Mouse (Mus musculus) CH12F3 (cell line): ENCODE measurements around the gene C1qtnf2.

Source experiments
- in situ Hi-C: fragments of 300-500 bp; cut with MboI; formaldehyde crosslinking; loops from 2 replicates; pipeline ENCODE4 v1.14.3; 2020; ENCODE audit warnings: low sequenced_read_pairs

The C1qtnf2 gene

DNA sequence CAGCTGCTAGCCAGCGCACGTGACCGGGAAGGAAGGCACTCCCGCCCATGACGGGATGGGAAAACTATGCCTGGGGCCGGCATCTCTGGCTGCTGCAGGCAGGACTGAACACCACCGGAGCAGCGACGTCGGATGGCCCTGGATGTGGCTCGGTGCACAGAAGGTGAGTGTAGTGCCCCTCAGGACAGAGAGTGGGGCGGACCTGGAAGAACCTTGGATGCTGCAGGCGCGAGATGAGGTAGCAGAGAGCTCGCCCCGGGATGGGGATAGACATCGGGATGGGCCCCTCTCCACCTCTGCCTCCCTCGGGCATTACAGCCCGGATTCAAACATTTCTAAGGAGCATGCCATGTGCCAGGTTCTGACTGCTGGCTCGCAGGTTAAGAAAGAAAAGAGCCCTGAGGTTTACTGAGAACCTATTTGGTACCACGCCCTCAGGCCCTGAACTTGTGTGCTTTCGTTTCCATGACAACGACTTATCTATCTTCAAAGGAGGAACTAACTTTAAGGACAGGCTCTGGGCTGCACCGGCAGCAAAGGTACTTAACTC is at the start of gene C1qtnf2:
C1qtnf2 (plus strand) TSS at position 52 of the 550 bp plus-strand sequence.
- in situ Hi-C loops = no loop called here

GRCm38 (mm10) chr11:43424386-43424785 is 49.7 kb upstream of the C1qtnf2 start:
- in situ Hi-C loops = no loop called here

DNA sequence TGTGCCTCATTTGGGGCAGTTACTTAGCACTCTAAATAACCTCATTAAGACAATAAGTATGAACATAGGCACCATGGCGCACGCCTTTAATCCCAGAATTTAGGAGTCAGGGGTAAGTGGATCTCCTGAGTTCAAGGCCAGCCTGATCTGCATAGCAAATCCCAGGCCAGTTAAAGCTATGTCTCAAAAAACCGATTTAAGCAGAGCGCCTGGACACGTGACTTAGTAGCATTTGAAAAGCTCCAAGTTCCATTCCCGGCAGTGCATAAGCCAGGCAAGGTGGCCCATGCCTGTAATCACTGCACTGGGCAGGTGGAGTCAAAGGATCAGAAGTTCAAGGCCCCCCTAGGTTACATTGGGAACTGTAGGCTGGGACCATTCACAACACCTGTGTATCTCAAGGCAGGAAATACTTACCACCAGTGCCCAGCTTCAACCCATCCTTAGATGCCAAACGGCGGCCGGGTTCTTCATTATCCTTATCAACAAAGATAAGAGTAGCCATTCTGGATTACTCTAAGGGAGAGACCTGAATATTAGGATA is 48.8 kb upstream of the C1qtnf2 start:
- in situ Hi-C loops = no loop called here

DNA sequence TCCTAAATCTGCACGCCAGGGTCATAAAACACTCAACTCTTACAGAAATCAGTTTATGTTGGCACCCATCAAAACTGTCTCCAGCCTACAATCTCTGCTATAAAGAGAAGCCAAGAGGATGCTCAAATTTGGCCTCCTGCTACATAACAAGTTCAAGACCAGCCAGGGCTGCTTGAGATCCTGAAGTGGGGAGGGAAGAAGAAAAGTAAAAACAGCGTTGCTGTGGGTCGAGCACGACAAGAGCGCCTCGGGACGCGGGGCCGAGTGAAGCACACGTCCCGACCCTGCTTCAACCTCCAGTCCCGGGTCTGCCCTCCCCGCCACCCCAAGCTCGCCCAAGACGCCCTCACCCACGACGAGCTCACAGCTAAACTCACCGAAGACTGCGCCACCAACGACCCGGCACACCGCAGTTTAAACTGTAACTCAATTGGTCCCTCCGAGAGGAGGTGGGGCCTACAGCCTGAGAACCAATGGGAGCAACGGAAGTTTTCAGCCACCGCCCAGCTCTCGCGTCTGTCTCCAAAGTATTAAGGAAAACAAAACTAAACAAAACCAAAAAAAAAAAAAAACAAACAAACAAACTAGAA is 48.2 kb upstream of the C1qtnf2 start, which contains the start of gene Pttg1:
Pttg1 (minus strand) TSS at position 428 of the 590 bp plus-strand sequence.
- in situ Hi-C loops = no loop called here

- in situ Hi-C loops = no loop called here
Observed at GRCm38 (mm10) chr11:43426414-43426884, 47.6 kb upstream of the C1qtnf2 start.

- in situ Hi-C loops = no loop called here
Observed at GRCm38 (mm10) chr11:43433254-43434023, 40.6 kb upstream of the C1qtnf2 start, which contains the start of gene Slu7. TSS of gene Slu7 (plus strand) at chr11:43433744.

DNA sequence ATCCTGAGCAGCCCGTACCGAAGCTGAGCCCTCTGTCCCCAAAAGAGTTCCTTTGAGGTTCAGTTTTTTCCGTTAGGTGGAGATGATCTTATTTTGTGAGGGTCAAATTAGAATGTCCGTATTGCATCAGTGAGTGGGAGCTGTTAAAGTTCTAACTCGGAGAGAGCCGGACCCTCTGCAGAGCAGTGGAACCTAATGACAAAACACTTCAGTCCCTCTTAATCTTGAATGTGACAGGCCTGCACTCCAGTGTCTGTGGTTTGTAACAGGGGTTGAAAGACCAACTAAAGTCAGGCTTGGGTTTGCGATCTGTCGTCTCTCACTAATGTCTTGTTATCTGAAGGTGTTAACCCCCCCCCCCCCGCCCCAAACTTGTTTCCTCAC is 40.1 kb upstream of the C1qtnf2 start:
- in situ Hi-C loops = no loop called here

- in situ Hi-C loops = no loop called here
Observed at GRCm38 (mm10) chr11:43441121-43441520, 33.0 kb upstream of the C1qtnf2 start.

DNA sequence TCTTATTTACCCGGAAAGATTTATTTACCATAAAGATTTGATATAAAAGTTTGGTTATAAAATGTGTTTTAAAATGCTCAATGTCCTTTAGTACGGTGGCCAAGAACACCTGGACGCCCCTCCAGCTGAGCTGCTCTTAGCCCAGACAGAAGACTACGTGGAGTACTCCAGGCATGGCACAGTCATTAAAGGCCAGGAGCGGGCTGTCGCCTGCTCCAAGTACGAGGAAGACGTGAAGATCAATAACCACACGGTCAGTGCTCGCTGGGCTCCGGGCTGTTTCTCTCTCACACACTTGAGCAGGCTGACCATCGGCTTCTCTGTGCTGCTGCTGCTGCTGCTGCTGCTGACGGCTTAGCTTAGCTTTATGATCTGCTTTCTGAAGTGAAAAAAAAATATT is 30.9 kb upstream of the C1qtnf2 start:
- in situ Hi-C loops = no loop called here

GRCm38 (mm10) chr11:43449916-43450315 is 24.2 kb upstream of the C1qtnf2 start:
- in situ Hi-C loops = no loop called here

- in situ Hi-C loops = no loop called here
Observed at GRCm38 (mm10) chr11:43451322-43451721, 22.8 kb upstream of the C1qtnf2 start.

- in situ Hi-C loops = no loop called here
Observed at GRCm38 (mm10) chr11:43452266-43452665, 21.8 kb upstream of the C1qtnf2 start.

- in situ Hi-C loops = no loop called here
Observed at GRCm38 (mm10) chr11:43463204-43463603, 10.9 kb upstream of the C1qtnf2 start.

DNA sequence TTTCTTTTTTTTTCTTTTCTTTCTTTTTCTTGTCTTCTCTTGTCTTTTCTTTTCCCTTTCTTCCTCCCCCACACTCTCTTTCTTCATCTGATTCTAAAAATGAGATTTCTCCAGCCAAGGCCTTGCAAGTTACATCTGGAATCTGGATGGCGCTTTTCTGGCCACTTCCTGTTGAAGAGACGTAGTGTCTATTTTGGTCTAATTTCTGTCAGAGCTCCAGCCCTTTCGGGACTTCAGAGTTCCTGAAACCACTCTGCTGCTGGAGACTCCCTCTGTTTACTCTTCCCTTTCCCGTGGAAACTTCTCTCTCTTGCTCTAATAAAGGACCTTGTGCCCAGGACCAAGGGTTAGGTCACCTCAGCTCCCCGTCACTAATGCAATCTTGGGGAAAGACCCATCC is 4.0 kb upstream of the C1qtnf2 start:
- in situ Hi-C loops = no loop called here

DNA sequence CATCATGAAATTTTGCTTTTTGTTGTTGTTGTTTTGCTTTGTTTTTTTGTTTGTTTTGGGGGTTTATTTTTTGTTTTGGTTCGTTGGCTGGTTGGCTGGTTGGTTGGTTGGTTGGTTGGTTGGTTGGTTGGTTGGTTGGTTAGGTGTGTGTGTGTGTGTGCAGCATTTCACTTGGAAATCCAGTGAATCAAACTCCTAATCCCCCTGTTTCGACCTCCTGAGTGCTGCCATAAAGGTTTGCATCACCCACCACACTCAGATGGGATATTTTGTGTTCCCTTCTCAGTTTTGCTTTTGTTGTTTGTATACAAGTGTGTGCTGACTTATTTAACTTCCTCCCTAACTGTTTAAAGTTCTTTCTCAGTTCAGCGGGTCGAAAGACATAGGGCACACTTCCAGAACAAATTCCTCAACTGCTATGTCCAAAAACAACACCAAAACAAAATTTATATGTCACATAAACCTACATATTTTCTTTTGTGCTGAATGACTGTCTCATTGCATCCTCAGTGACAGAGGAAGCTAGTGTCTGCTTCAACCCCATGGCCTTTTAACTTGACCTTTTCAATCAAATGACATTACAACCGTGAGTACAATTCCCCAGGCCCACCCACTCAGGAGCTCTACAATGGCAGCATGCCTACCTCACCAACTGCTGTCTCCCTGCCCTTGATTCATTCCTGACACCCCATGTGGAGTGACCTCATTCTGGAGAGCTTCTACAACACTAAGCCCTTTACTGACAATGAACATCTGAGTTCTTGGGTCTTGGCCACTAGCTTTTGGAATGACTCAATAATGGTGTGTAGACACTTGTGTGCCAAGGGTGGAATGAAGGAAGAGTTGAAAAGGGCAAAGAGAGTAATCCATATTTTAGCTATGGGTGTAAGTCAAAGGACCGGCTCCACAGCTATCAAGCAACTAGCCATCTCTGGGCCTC is 2.9 kb upstream of the C1qtnf2 start:
- in situ Hi-C loops = no loop called here

DNA sequence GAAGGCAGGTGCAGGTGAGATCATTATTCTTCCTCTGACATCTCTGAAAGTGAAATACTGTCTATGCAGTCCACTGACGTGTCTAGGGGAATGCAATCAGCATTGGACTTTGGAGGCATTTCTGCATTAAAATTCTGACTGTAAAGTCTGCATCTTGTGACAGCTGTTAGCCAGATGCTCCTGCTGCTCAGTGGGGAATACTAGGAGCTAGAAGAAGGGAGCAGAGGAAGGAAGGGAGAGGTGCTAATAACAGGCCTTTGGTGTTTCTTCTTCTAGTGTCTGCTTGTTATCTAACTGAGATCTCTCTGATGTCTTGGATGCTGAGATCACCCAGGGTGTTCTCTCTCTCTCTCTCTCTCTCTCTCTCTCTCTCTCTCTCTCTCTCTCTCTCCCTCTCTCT is 961 bp upstream of the C1qtnf2 start:
- in situ Hi-C loops = no loop called here

GRCm38 (mm10) chr11:43473635-43474224 is 346 bp upstream of the C1qtnf2 start:
- in situ Hi-C loops = no loop called here

DNA sequence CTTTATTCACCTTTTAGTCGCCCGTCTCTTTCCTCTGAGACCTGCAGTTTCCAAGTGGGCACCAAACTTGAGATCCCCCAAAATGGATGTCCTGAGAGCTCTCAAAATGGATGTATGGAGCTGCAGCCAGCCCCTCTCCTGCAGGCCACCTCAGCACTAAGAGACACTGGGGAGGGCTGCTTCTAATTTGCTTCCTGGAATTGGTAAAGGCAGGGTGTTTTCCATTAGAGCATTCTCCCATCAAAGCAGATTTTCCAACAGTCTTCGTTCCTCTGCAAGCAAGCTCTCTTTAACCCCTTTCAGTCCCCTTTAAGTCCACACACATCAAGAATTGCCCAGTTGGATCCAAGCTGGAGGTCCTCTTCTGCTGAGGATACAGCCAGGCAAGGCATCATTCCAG is 5.3 kb downstream of the C1qtnf2 start:
- in situ Hi-C loops = no loop called here

- in situ Hi-C loops = no loop called here
Observed at GRCm38 (mm10) chr11:43480561-43480960, 6.5 kb downstream of the C1qtnf2 start.
